Mouse (Mus musculus) left cerebral cortex, adult 18-20 months (tissue): ENCODE data around the gene Mfap1a. TPM values are rescaled to one million over a fixed set of nuclear protein-coding genes. Genes with fewer than 3 reads are reported as not detected.

Experiments
- DNase-seq, 2 experiments: peaks; one replicate each; pipeline ENCODE4 v3.0.0; 2021 to 2022; ENCODE audit warnings: low spot score in 2 of 2, mixed read lengths in 1 of 2
- microRNA-seq, 2 experiments: library from miRNA; unstranded; fragments of <30 nt; microRNA quantifications; one replicate each; pipeline ENCODE4 v1.2.0; 2021
- total RNA-seq, 2 experiments: library from RNA; stranded (reverse); gene quantifications; 2 replicates each; pipeline ENCODE4 v1.2.3; 2021

Gene Mfap1a
- total RNA-seq, 2 experiments from 2014 or later: 27.9 to 34.0 TPM

GRCm38 (mm10) chr2:121443068-121443349, 63.5 kb downstream of the Mfap1a start:
- no peak for DNase-seq

- no peak for DNase-seq
Measured at GRCm38 (mm10) chr2:121442259-121443067, 64.0 kb downstream of the Mfap1a start.

Small RNA genes within 50 kb of the gene (microRNA-seq; reads per million reads assigned to microRNA genes)
- 0 to 0.42 reads per million in 2 experiments for gene Gm22953

Other genes starting within 250 kb of the Mfap1a start
- gene Trp53bp1, start 235.3 kb downstream of the Mfap1a start, total RNA-seq: 100 to 1,000 TPM; 140 to 151 TPM
- 100 to 1,000 TPM; 521 to 561 TPM for gene Map1a, start 217.1 kb downstream of the Mfap1a start, total RNA-seq
- gene Ppip5k1, start 151.3 kb downstream of the Mfap1a start, total RNA-seq: 100 to 1,000 TPM; 132 to 136 TPM
- 100 to 1,000 TPM; 365 to 394 TPM for gene Ckmt1, start 149.0 kb downstream of the Mfap1a start, total RNA-seq
- gene Strc, start 119.5 kb downstream of the Mfap1a start, total RNA-seq: under 1 TPM; 0.09 to 0.23 TPM
- gene Pdia3, start 92.9 kb downstream of the Mfap1a start, total RNA-seq: 100 to 1,000 TPM; 188 to 192 TPM
- gene Catsper2, start 92.9 kb downstream of the Mfap1a start, total RNA-seq: 1 to 10 TPM; 2.6 to 3.9 TPM
- not detected for gene Ell3, start 62.4 kb downstream of the Mfap1a start, total RNA-seq
- 100 to 1,000 TPM; 150 to 163 TPM for gene Serf2, start 57.5 kb downstream of the Mfap1a start, total RNA-seq
- gene Hypk, start 53.4 kb downstream of the Mfap1a start, total RNA-seq: 10 to 100 TPM; 18.3 to 20.9 TPM
- gene Serinc4, start 49.9 kb downstream of the Mfap1a start, total RNA-seq: under 1 TPM; 0.26 to 0.37 TPM
- 10 to 100 TPM; 41.6 to 45.0 TPM for gene Mfap1b, start 32.6 kb downstream of the Mfap1a start, total RNA-seq
- gene Wdr76, start 58 bp upstream of the Mfap1a start, total RNA-seq: 1 to 10 TPM; 4.2 to 4.7 TPM